Mouse (Mus musculus): ENCODE data around the gene Ankrd12. TPM values are rescaled to one million over a fixed set of nuclear protein-coding genes. Genes with fewer than 3 reads are reported as not detected.

The Ankrd12 gene
- total and polyA plus RNA-seq, 2 experiments from 2014 or later = 37.2 to 171 TPM

DNA sequence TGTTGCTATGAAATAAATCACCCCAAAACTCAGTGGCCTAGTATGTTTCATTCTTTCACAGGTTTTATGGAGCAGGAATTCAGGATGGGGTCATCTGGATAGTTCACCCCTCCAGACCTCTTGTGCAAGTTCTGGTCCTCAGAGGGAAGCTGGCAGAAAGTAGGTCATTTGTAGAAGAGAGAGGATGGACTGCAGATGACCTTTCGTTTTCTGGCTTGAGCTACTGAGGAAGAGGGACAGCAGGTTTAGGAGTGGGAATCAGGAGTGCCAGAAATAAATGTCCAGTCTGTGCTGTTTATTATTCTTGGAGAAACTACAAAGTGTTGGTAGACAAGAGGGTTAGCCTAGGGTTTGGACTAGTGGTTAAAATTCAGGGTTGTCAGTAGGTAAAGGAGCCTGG, 118.5 kb downstream of the Ankrd12 start:
- no peak for TF ChIP-seq CTCF (IDR thresholded peaks at IDR 0.05; ENCODE audit: low read depth)
- WGBS = 82% methylated on average over 1 of the region's 1 CpGs

GRCm38 (mm10) chr17:65957782-65958325, 119.0 kb downstream of the Ankrd12 start:
- DNase-seq (ENCODE audit: low spot score) (peak; percentile 17), ATAC-seq (no peak)
- Histone ChIP-seq H3K4me2 (ENCODE audit: low read depth, low read length) (no peak overlapping the region), H3K9ac (replicated peaks; ENCODE audit: low read length) (no peak overlapping the region), H3K27me3 (ENCODE audit: insufficient read depth, low read length) (no peaks in the 10 kb centered on the region), H3K4me3 (ENCODE audit: low read length) (no peak overlapping the region), H3K27ac (no peak overlapping the region), H3K9me3 (ENCODE audit: low read length) (no peaks in the 10 kb centered on the region), H3K4me1 (ENCODE audit: insufficient read depth, low read length) (no peaks in the 10 kb centered on the region), H3K36me3 (ENCODE audit: insufficient read depth, low read length) (no peaks in the 10 kb centered on the region)
- no peak for TF ChIP-seq CTCF (IDR thresholded peaks at IDR 0.05; ENCODE audit: low read depth)
- WGBS = 52% methylated on average over 8 of the region's 8 CpGs

More for the DNA sequence above, 118.5 kb downstream of the Ankrd12 start:
- Histone ChIP-seq H3K4me3 (ENCODE audit: low read length) (no peak overlapping the region), H3K9me3 (ENCODE audit: low read length) (no peaks in the 10 kb centered on the region), H3K27ac (no peak overlapping the region), H3K4me2 (ENCODE audit: low read depth, low read length) (no peak overlapping the region), H3K9ac (replicated peaks; ENCODE audit: low read length) (no peak overlapping the region), H3K36me3 (ENCODE audit: insufficient read depth, low read length) (no peaks in the 10 kb centered on the region), H3K27me3 (ENCODE audit: insufficient read depth, low read length) (no peaks in the 10 kb centered on the region), H3K4me1 (ENCODE audit: insufficient read depth, low read length) (no peaks in the 10 kb centered on the region)
- ATAC-seq (no peak), DNase-seq (ENCODE audit: low spot score) (no peak)

GRCm38 (mm10) chr17:65956993-65957781, 119.7 kb downstream of the Ankrd12 start:
- ATAC-seq (no peak), DNase-seq (ENCODE audit: low spot score) (peak; percentile 27)
- TF ChIP-seq CTCF (IDR thresholded peaks at IDR 0.05; ENCODE audit: low read depth) = no peak
- Histone ChIP-seq H3K27me3 (ENCODE audit: insufficient read depth, low read length) (no peaks in the 10 kb centered on the region), H3K4me3 (ENCODE audit: low read length) (no peak overlapping the region), H3K36me3 (ENCODE audit: insufficient read depth, low read length) (no peaks in the 10 kb centered on the region), H3K4me1 (ENCODE audit: insufficient read depth, low read length) (no peaks in the 10 kb centered on the region), H3K4me2 (ENCODE audit: low read depth, low read length) (no peak overlapping the region), H3K27ac (no peak overlapping the region), H3K9ac (replicated peaks; ENCODE audit: low read length) (no peak overlapping the region), H3K9me3 (ENCODE audit: low read length) (no peaks in the 10 kb centered on the region)
- WGBS = 63% methylated on average over 14 of the region's 14 CpGs

GRCm38 (mm10) chr17:65956140-65956539, 120.7 kb downstream of the Ankrd12 start:
- no peak for TF ChIP-seq CTCF (IDR thresholded peaks at IDR 0.05; ENCODE audit: low read depth)
- ATAC-seq = no peak
- WGBS = 63% methylated on average over 3 of the region's 3 CpGs

DNA sequence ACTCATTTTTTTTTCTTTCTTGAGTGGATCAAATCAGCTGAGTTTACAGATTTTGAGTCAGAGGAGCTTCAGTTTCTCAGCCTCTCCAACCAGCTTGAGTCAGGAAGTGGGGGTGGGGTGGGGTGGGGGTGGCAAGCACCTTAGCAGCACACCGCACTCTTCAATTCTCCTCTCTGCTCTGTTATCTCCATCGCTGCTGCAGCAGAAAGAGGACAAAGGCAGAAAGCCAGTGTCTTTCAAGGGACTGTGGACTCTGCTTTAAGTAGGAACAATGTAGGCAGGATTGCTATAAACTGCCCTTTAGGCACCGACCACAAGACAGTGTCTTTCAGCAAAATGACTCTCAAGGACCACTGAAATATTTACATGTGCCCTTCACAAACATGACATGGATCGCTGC, 122.9 kb downstream of the Ankrd12 start:
- Histone ChIP-seq H3K27ac (no peak overlapping the region), H3K4me1 (ENCODE audit: insufficient read depth, low read length) (no peaks in the 10 kb centered on the region), H3K4me2 (ENCODE audit: low read depth, low read length) (no peak overlapping the region), H3K27me3 (ENCODE audit: insufficient read depth, low read length) (no peaks in the 10 kb centered on the region), H3K9ac (replicated peaks; ENCODE audit: low read length) (no peak overlapping the region), H3K9me3 (ENCODE audit: low read length) (no peaks in the 10 kb centered on the region), H3K4me3 (ENCODE audit: low read length) (no peak overlapping the region), H3K36me3 (ENCODE audit: insufficient read depth, low read length) (no peaks in the 10 kb centered on the region)
- DNase-seq (ENCODE audit: low spot score) = no peak
- no peak for TF ChIP-seq CTCF (IDR thresholded peaks at IDR 0.05; ENCODE audit: low read depth)
- 48% methylated on average over 4 of the region's 4 CpGs for WGBS
- no peak for ATAC-seq

More at GRCm38 (mm10) chr17:65956140-65956539, 120.7 kb downstream of the Ankrd12 start:
- Histone ChIP-seq H3K9me3 (ENCODE audit: low read length) (no peaks in the 10 kb centered on the region), H3K4me1 (ENCODE audit: insufficient read depth, low read length) (no peaks in the 10 kb centered on the region), H3K36me3 (ENCODE audit: insufficient read depth, low read length) (no peaks in the 10 kb centered on the region), H3K4me3 (ENCODE audit: low read length) (no peak overlapping the region), H3K4me2 (ENCODE audit: low read depth, low read length) (no peak overlapping the region), H3K9ac (replicated peaks; ENCODE audit: low read length) (no peak overlapping the region), H3K27me3 (ENCODE audit: insufficient read depth, low read length) (no peaks in the 10 kb centered on the region), H3K27ac (no peak overlapping the region)
- DNase-seq (ENCODE audit: low spot score) = no peak

DNA sequence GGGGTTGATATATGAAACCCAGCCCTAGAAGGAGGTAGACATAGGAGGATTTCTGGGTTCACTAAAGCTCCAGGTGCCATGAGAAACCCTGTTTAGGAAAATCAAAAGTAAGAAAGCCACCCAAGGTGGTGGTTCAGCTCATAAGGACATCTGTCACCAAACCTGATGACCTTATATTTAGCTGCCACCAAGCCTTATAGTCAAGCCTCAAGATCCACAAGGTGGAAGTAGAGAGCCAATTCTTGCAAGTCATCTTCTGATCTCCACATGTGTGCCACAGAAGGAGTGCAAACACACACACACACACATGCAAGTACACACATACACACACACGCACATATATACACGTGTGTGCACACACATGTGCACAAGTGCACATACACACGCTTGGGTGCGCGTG, 124.8 kb downstream of the Ankrd12 start:
- no peaks in the 10 kb centered on the region for H3K9me3 ChIP-seq (ENCODE audit: low read length)
- peaks cover 5% of the 10 kb centered on the region; the same call in 1 of the 2 replicates for H3K36me3 ChIP-seq (ENCODE audit: insufficient read depth, low read length)
- peak; percentile 72 for TF ChIP-seq CTCF (IDR thresholded peaks at IDR 0.05; ENCODE audit: low read depth)
- no peak overlapping the region for H3K9ac ChIP-seq (replicated peaks; ENCODE audit: low read length)
- no peak overlapping the region for H3K4me2 ChIP-seq (ENCODE audit: low read depth, low read length)
- H3K27me3 ChIP-seq (ENCODE audit: insufficient read depth, low read length) = no peaks in the 10 kb centered on the region
- DNase-seq (ENCODE audit: low spot score) = peak; percentile 55
- WGBS = 84% methylated on average over 5 of the region's 5 CpGs
- no peak for ATAC-seq
- H3K27ac ChIP-seq = no peak overlapping the region
- H3K4me3 ChIP-seq (ENCODE audit: low read length) = no peak overlapping the region
- no peaks in the 10 kb centered on the region for H3K4me1 ChIP-seq (ENCODE audit: insufficient read depth, low read length)
